Mouse (Mus musculus) heart, embryonic 14.5 days (tissue): ENCODE measurements around the gene Acsm4. TPM values are rescaled to one million over a fixed set of nuclear protein-coding genes. Genes with fewer than 3 reads are reported as not detected.

Source experiments
- ATAC-seq: fragments of 200-750 bp; cut with Nextera tagmentation; 2 replicates; pipeline ENCODE4 v1.8.0; 2017; ENCODE audit warnings: low read depth, moderate TSS enrichment; ENCODE audit not compliant: insufficient number of reproducible peaks, insufficient read depth, low FRiP score
- H3K27ac ChIP-seq, 2 experiments: fragments of 200-500 bp in 1 of 2; fragments of 300-500 bp in 1 of 2; sonication (generic) in 1 of 2; replicated peaks in 1 of 2; 2 replicates each; pipeline ENCODE4 v1.5.1; 2012 to 2014; ENCODE audit warnings: low read depth in 2 of 2, low read length in 2 of 2, control low read depth in 1 of 2, mild to moderate bottlenecking in 1 of 2, mixed read lengths in 1 of 2; ENCODE audit not compliant: control insufficient read depth in 1 of 2, insufficient read depth in 1 of 2
- H3K27me3 ChIP-seq: fragments of 300-500 bp; sonication (generic); 2 replicates; pipeline ENCODE4 v1.6.1; 2014; ENCODE audit warnings: mild to moderate bottlenecking, low read length, control low read depth; ENCODE audit not compliant: control insufficient read depth, insufficient read depth
- H3K36me3 ChIP-seq: fragments of 300-500 bp; sonication (generic); 2 replicates; pipeline ENCODE4 v1.6.1; 2014; ENCODE audit warnings: mild to moderate bottlenecking, control low read depth, low read length, mixed read lengths; ENCODE audit not compliant: control insufficient read depth, insufficient read depth
- H3K4me1 ChIP-seq, 2 experiments: fragments of 200-500 bp in 1 of 2; fragments of 300-500 bp in 1 of 2; sonication (generic) in 1 of 2; 2 replicates each; pipeline ENCODE4 v1.6.1; 2012 to 2014; ENCODE audit warnings: low read length in 2 of 2, control low read depth in 1 of 2, mixed read lengths in 1 of 2; ENCODE audit not compliant: control insufficient read depth in 2 of 2, insufficient read depth in 2 of 2
- H3K4me2 ChIP-seq: fragments of 300-500 bp; sonication (generic); 2 replicates; pipeline ENCODE4 v1.6.1; 2014; ENCODE audit warnings: mild to moderate bottlenecking, low read length
- H3K4me3 ChIP-seq, 2 experiments: fragments of 200-500 bp in 1 of 2; fragments of 300-500 bp in 1 of 2; sonication (generic) in 1 of 2; 2 replicates each; pipeline ENCODE4 v1.5.1; 2012 to 2014; ENCODE audit warnings: low read length in 2 of 2, mild to moderate bottlenecking in 2 of 2, control low read depth in 1 of 2, low read depth in 1 of 2, moderate library complexity in 1 of 2; ENCODE audit not compliant: control insufficient read depth in 1 of 2, insufficient read depth in 1 of 2
- H3K9ac ChIP-seq: fragments of 300-500 bp; sonication (generic); 2 replicates; pipeline ENCODE4 v1.6.1; 2014; ENCODE audit warnings: mild to moderate bottlenecking, low read length
- H3K9me3 ChIP-seq: fragments of 300-500 bp; sonication (generic); 2 replicates; pipeline ENCODE4 v1.6.1; 2016; ENCODE audit warnings: low read length, control low read depth; ENCODE audit not compliant: control insufficient read depth
- WGBS: fragments of 180-500 bp; shearing (Covaris S2); extraction: QIAGEN DNeasy Blood & Tissue Kit; methylation state at CpG from one replicate; pipeline ENCODE4 v1.1.7; 2014; 5-methylcytosine and 5-hydroxymethylcytosine counted together
- polyA plus RNA-seq: library from polyadenylated mRNA; unstranded; fragments of >200 nt; fragmentation: Nextera tagmentation; extraction: Ambion mirVana; gene quantifications from 2 replicates; pipeline ENCODE4 v1.2.1, GENCODE M21; 2014

The Acsm4 gene
- not detected in 2 replicates for polyA plus RNA-seq

- 71% methylated on average over 5 of the region's 5 CpGs for WGBS
- no peaks in the 10 kb centered on the region for H3K4me1 ChIP-seq
- no peak within 1 kb of the TSS for H3K4me2 ChIP-seq
- ATAC-seq: no peak
- no peaks in the 10 kb centered on the region for H3K36me3 ChIP-seq
- no peaks in the 10 kb centered on the region for H3K27me3 ChIP-seq
- H3K27ac ChIP-seq: no peak within 1 kb of the TSS
- no peaks in the 10 kb centered on the region for H3K9me3 ChIP-seq
- H3K4me3 ChIP-seq: no peak within 1 kb of the TSS
- no peak within 1 kb of the TSS for H3K9ac ChIP-seq
Measured at GRCm38 (mm10) chr7:119689726-119690125, at the start of gene Acsm4. TSS of gene Acsm4 (plus strand) at chr7:119690026.

DNA sequence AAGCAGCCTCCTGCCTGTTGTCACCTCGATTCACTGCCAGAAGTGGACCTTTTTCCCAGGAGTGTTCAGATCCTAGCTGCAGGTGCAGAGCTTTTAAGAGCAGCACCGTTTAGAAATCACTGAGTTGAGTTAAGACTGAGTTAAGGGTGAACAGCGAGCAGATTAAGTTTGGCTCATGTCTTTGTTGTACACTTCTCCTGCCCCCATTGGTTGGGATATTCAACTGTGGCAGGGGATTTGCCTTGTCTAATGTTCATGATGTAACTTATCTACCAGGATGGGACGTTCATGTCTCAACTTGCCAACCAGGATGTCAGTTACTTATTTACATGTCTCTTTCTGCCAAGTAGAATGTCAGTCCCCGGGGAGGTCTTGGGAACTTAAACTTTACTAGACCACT lies 47.5 kb upstream of the Acsm4 start:
- Histone ChIP-seq H3K4me2 (no peak overlapping the region), H3K27ac (no peak overlapping the region), H3K9me3 (no peaks in the 10 kb centered on the region), H3K4me3 (no peak overlapping the region), H3K9ac (no peak overlapping the region), H3K27me3 (no peaks in the 10 kb centered on the region), H3K4me1 (no peaks in the 10 kb centered on the region), H3K36me3 (no peaks in the 10 kb centered on the region)
- no peak for ATAC-seq
- 67% methylated on average over 5 of the region's 5 CpGs for WGBS

DNA sequence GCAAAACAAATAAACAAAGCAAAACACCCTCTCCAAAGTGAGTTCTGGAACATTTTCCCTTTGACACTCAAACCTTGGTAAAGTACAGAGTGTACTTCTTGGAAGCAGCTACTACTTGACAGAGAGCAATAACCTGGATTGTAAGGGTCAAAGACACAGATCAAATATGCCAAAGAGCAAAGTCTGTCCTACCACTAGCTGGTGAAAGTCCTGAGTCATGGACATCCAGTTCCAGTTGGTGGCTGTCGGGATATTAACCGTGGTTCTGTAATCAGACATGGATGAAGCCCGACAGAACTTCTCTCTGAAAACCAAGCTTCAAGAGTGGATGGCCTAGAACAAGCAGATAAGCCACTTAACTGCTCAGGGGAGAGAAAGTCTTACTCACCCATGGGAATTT lies 21.9 kb upstream of the Acsm4 start:
- no peak overlapping the region for H3K4me2 ChIP-seq
- H3K27me3 ChIP-seq: 0 out of 2 replicates have a peak, but pooled peaks cover 4% of the 10 kb centered on the region
- H3K27ac ChIP-seq: no peak overlapping the region
- no peak for ATAC-seq
- no peaks in the 10 kb centered on the region for H3K9me3 ChIP-seq
- WGBS: 74% methylated on average over 3 of the region's 3 CpGs
- no peaks in the 10 kb centered on the region for H3K4me1 ChIP-seq
- H3K9ac ChIP-seq: no peak overlapping the region
- no peaks in the 10 kb centered on the region for H3K36me3 ChIP-seq
- H3K4me3 ChIP-seq: no peak overlapping the region

DNA sequence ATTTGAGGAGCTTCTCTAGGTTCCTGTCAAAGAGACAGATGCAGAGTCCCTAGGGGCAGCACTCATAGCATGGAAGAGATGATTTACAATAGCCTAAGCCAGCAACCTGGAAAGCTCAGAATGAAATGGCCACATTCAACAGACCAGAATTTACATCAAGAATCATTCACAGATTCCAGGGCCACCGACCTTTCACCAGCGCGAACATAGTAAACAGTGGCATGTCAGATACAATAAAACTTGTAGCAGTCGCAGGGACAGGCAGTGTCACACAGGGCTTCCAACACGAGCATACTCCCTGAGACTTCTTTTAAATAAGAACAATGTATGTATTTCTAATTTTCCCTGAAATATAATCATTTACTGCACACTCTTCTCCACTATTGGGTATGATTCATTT lies 19.4 kb upstream of the Acsm4 start:
- ATAC-seq: no peak
- no peak overlapping the region for H3K4me2 ChIP-seq
- H3K27me3 ChIP-seq: 0 out of 2 replicates have a peak, but pooled peaks cover 4% of the 10 kb centered on the region
- no peak overlapping the region for H3K27ac ChIP-seq
- WGBS: 68% methylated on average over 5 of the region's 5 CpGs
- H3K9me3 ChIP-seq: no peaks in the 10 kb centered on the region
- H3K36me3 ChIP-seq: no peaks in the 10 kb centered on the region
- H3K4me3 ChIP-seq: no peak overlapping the region
- H3K9ac ChIP-seq: no peak overlapping the region
- H3K4me1 ChIP-seq: no peaks in the 10 kb centered on the region

- H3K9ac ChIP-seq: no peak overlapping the region
- H3K27ac ChIP-seq: no peak overlapping the region
- H3K36me3 ChIP-seq: no peaks in the 10 kb centered on the region
- no peaks in the 10 kb centered on the region for H3K4me1 ChIP-seq
- no peak overlapping the region for H3K4me3 ChIP-seq
- 43% methylated on average over 6 of the region's 6 CpGs for WGBS
- H3K4me2 ChIP-seq: no peak overlapping the region
- 0 out of 2 replicates have a peak, but pooled peaks cover 4% of the 10 kb centered on the region for H3K27me3 ChIP-seq
- ATAC-seq: no peak
- no peaks in the 10 kb centered on the region for H3K9me3 ChIP-seq
Measured at GRCm38 (mm10) chr7:119670925-119671324, 18.9 kb upstream of the Acsm4 start.

GRCm38 (mm10) chr7:119673465-119673864 lies 16.4 kb upstream of the Acsm4 start:
- no peak for ATAC-seq
- H3K9ac ChIP-seq: no peak overlapping the region
- no peak overlapping the region for H3K4me2 ChIP-seq

GRCm38 (mm10) chr7:119680107-119680506 lies 9.7 kb upstream of the Acsm4 start:
- WGBS: 73% methylated on average over 8 of the region's 8 CpGs
- no peak overlapping the region for H3K9ac ChIP-seq
- no peaks in the 10 kb centered on the region for H3K27me3 ChIP-seq
- no peak overlapping the region for H3K27ac ChIP-seq
- no peak overlapping the region for H3K4me2 ChIP-seq
- no peak for ATAC-seq
- H3K36me3 ChIP-seq: no peaks in the 10 kb centered on the region
- H3K9me3 ChIP-seq: no peaks in the 10 kb centered on the region
- no peaks in the 10 kb centered on the region for H3K4me1 ChIP-seq
- no peak overlapping the region for H3K4me3 ChIP-seq

More at GRCm38 (mm10) chr7:119673465-119673864, 16.4 kb upstream of the Acsm4 start:
- Histone ChIP-seq H3K27me3 (0 out of 2 replicates have a peak, but pooled peaks cover 4% of the 10 kb centered on the region), H3K4me3 (no peak overlapping the region), H3K4me1 (no peaks in the 10 kb centered on the region), H3K9me3 (no peaks in the 10 kb centered on the region), H3K36me3 (no peaks in the 10 kb centered on the region), H3K27ac (no peak overlapping the region)
- 20% methylated on average over 6 of the region's 6 CpGs for WGBS

DNA sequence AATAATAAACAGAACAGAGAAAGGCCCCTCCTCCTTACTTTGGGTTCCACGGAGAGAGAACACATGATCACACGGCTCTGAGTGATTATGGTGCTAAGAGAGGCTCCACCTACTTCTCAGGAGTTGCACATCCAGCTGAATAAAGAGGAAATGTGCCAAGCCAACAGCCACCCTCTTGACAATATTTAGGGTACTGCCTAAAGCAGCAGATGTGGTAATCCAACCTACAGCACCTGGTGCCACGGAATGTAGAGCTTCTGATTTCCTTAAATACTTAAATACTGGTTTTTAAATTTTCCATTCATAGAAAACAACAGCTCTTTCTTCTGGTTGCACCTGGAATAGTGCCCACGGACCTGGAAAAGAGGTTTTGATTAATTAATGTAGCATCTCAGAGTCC lies 7.1 kb upstream of the Acsm4 start:
- Histone ChIP-seq H3K4me2 (no peak overlapping the region), H3K27ac (no peak overlapping the region), H3K27me3 (no peaks in the 10 kb centered on the region), H3K9ac (no peak overlapping the region), H3K9me3 (no peaks in the 10 kb centered on the region), H3K4me3 (no peak overlapping the region), H3K4me1 (no peaks in the 10 kb centered on the region), H3K36me3 (no peaks in the 10 kb centered on the region)
- 58% methylated on average over 4 of the region's 4 CpGs for WGBS
- no peak for ATAC-seq
